Mouse (Mus musculus) kidney, postnatal 4 days (tissue): ENCODE results near the gene Pitpnc1.

Source experiments
- DNase-seq, 2 experiments: peaks; one replicate each; pipeline ENCODE4 v3.0.0; 2021; ENCODE audit warnings: mixed read lengths in 2 of 2

Gene Pitpnc1

DNA sequence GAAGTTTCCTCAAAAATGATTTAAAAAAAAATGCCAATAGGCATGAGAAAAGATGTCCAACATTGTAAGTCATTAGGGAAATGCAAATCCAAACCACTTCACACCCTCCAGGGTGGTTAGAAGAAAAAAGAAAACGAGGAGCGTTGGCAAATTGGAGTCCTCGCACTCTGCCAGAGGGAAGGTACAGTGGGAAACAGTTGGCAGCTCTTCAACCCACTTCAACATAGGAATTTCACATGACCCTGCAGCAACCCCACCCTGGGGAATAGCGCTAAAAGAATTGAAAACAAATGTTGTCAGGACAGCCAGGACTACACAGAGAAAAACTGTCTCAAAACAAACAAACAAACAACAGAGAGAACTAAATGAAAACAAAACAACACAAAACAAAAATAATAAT is 32.8 kb downstream of the Pitpnc1 start:
- no peak for DNase-seq

- no peak for DNase-seq
Measured at GRCm38 (mm10) chr11:107435776-107436449, 34.6 kb downstream of the Pitpnc1 start.

DNA sequence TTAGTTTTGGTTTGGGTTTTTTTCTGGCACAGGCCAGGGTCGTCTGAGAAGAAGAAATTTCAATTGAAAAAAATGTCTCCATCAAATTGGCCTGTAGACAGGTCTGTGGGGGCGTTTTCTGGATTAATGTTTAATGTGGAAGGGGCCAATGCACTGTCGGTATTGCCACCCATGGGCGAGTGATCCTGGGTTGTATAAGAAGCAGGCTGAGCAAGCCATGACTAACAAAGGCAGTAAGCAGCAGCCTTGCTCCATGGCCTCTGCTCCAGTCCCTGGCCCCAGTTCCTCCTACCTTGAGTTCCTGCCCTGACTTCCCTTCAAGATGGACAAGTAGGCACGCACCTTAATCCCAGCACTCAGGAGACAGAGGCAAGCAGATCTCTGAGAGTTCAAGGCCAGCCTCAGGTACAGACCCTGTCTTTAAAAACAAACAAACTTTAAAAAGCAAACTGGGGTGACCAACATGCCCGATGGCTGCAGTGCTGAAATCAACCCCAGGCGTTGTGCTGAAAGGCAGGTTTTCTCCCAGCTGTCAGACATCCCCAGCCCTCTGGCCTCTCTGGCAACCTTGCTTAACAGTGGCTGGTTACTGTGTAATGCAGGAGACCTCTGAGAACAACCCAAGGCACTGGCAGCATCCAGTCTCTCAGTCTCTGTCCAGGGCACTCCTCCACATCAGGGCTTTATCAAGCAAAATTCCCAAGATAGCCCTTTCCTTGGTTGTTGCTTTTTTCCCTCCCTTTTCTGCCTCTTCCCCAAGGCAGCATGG is 39.1 kb downstream of the Pitpnc1 start:
- peak in 1 of 2 experiments; percentile 40 for DNase-seq

- DNase-seq, result no peak
Measured at GRCm38 (mm10) chr11:107428011-107428410, 42.5 kb downstream of the Pitpnc1 start.

DNA sequence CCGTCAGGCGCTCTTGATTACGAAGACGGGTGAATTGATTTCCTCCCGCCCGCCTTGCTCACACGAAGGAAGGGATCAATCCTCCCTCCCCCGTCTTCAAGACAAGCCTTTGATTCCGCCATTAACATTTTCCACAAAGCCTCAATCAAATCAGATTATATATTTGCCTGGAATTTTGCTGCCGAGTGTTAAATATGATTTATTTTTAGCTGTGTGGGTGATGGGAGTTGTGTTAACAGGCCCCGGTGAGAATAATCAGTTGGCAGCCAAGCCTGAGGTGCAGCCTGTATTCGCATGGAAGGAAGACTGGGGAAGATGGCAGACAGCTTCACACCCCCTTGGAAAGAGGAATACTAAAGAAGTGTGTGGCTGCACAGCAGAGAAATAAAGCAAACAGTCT is 46.3 kb downstream of the Pitpnc1 start:
- DNase-seq, result no peak

- no peak for DNase-seq
Measured at GRCm38 (mm10) chr11:107422356-107422754, 48.1 kb downstream of the Pitpnc1 start.

- no peak for DNase-seq
Measured at GRCm38 (mm10) chr11:107421751-107422355, 48.6 kb downstream of the Pitpnc1 start.

GRCm38 (mm10) chr11:107419925-107420324 is 50.6 kb downstream of the Pitpnc1 start:
- no peak for DNase-seq

- DNase-seq, result peak; percentile 24 to 63
Measured at GRCm38 (mm10) chr11:107417041-107417583, 53.4 kb downstream of the Pitpnc1 start.

GRCm38 (mm10) chr11:107416561-107416926 is 54.0 kb downstream of the Pitpnc1 start:
- no peak for DNase-seq

DNA sequence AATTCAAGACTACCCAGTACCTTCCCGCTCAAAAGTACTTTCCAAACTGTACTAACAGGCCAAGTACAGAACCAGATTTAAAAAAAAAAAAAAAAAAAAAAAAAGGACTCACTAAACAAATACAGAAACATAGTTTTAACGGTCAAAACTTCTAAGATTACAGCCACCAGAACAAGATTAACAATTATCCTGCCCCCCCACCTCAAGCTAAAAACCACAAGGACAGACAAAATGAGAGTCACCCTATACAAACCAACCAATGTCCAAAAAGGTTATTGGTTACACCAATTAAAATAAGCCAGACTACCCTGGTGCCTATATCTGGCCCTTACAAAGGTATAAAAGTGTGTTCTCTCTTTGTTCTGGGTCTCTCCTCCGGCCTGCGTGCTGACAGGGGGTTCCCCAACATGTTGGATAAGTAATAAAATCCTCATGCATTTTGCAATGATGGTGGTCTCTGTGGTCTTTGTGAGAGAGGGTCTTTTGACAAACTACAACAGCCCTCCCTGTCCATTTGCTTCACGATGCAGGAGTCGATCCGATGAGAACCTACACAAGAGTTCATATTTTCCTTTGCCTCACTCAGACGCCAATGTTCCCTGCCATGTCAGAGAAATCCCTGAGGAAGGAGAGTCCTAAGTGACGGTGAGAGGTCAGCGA is 54.5 kb downstream of the Pitpnc1 start:
- DNase-seq, result no peak

DNA sequence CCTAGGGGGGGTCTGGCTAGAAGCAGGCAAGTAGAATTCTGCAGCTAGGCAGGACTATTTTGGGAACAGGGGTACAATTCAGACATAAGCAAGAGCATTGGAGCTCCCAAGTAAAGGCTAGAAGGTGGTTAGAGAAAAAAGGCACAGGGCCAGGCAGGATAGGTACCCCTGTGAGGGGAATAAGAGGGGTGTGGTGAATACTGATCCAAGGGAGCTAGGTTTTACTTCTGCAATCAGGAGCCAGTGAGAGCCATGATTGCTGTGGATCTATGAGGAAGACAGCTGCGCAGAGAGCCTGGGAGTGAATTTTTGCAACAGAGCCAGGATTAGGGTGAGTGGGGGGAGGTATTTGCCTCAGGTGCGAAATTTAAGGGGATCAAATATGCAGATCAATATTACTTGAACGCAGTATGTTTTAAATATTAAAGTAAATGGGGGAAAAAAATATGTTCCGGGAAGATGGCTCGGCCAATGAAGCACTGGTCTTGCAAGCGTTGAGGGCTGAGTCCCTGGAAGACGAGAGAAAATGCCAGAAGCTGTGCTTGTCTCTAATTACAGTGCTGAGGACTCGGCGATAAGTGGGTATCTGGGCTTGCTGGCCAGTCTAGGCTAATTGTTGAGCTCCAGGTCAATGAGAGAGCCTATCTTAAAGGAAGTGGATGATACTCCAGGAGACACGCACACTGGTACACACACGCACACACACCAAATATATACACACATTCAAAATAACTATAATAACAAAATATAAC is 55.3 kb downstream of the Pitpnc1 start:
- no peak for DNase-seq

GRCm38 (mm10) chr11:107413251-107413655 is 57.2 kb downstream of the Pitpnc1 start:
- peak; percentile 71 to 80 for DNase-seq

DNA sequence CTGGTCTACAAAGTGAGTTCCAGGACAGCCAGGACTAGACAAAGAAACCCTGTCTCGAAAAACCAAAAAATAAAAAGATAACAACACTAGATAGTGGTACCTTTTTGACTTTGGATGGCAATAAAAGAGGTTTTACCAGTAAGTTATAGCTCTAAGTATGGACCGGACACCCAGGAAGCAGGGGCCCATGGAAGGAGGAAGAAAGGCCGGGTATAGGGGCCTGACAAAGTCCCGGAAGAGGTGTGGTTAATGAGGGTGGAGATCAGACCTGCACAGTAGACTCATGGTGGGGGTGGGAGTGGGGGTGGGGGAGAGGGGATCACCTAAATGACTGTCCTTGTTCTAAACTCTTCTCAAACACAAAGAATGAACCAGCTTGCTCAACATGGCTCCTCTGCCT is 58.4 kb downstream of the Pitpnc1 start:
- no peak for DNase-seq

- DNase-seq, result no peak
Measured at GRCm38 (mm10) chr11:107411576-107411975, 58.9 kb downstream of the Pitpnc1 start.

GRCm38 (mm10) chr11:107410804-107411203 is 59.7 kb downstream of the Pitpnc1 start:
- no peak for DNase-seq

- no peak for DNase-seq
Measured at GRCm38 (mm10) chr11:107410090-107410732, 60.3 kb downstream of the Pitpnc1 start.

- DNase-seq, result no peak
Measured at GRCm38 (mm10) chr11:107408886-107409285, 61.6 kb downstream of the Pitpnc1 start.

GRCm38 (mm10) chr11:107407698-107408097 is 62.8 kb downstream of the Pitpnc1 start:
- DNase-seq, result no peak

DNA sequence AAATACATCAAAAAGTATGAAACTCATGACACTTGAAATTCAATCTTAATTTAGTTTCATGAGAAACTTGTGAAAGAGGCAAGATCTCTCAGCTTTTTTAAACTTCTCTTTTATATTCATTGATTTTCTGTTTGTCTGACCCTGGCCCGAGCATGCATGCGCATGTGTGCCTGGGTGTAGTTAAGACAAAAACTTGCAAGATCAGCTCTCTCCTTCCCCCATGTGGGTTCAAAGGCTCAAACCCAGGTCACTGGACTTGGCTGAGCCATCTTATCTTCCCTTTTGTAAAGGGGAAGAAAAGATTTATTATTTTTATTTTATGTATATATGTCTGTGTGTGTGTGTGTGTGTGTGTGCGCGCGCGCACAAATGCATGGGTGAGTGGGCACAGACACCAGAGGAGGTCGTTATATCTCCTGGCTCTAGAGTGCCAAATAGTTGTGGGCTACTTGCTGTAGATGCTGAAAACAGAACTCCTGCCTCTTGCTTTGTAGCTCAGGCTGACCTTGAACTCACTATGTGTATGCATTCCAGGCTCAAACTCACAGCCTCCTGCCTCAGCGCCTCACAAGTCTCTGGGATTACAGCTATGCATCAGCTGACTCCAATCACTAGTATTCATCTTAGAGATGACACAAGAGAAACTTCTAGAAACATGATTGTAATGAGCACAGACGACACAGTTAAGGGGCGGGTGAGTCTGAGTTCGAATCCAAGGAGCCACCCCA is 64.7 kb downstream of the Pitpnc1 start:
- DNase-seq, result no peak

GRCm38 (mm10) chr11:107403309-107403708 is 67.2 kb downstream of the Pitpnc1 start:
- DNase-seq, result no peak
